Mouse (Mus musculus): ENCODE measurements at regions not wholly inside any gene's neighbourhood (a gene's known extent, or its start where the extent isn't known, plus 50 kb on each side); places are given as distances from the start of the nearest gene placed in this dataset.

- TF ChIP-seq CTCF (IDR thresholded peaks at IDR 0.05; ENCODE audit: low read depth, low read length) (no peak), GATA1 (IDR thresholded peaks at IDR 0.05; ENCODE audit: borderline replicate concordance, low read length) (no peak), TAL1 (conservative IDR thresholded peaks at IDR 0.05; ENCODE audit: low read depth, low read length) (no peak)
Observed at GRCm38 (mm10) chr4:139907366-139907765, 60.5 kb downstream of the Klhdc7a start.

Data from G1E (cell line).